Mouse (Mus musculus): ENCODE data around the gene Cand2.

Cand2 gene

GRCm38 (mm10) chr6:115774501-115774921 is at the start of gene Cand2:
TSS of gene Cand2 (plus strand) at chr6:115774538.
- DNase-seq (ENCODE audit: low spot score), result peak; percentile 51

- DNase-seq (ENCODE audit: low spot score), result peak; percentile 41
Measured at GRCm38 (mm10) chr6:115727108-115727507, 47.2 kb upstream of the Cand2 start.

DNA sequence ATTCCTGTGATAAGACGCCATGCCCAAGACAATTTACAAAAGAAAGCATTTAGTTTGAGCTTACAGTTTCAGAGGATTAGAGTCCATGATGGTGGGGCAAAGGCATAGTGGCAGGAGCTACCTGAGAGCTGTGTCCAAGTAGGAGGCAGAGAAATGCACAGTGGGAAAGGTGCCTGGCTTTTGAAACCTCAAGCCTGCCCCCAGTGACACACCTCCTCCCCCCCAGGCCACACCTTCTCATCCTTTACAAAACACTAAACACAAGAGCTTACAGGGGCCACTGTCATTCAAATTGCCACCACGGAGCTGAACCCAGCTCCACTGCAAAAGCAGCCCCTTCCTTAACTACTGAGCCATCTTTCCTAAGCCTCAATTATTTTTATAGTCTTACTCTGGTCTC is 46.8 kb upstream of the Cand2 start:
- no peak for DNase-seq (ENCODE audit: low spot score)

DNA sequence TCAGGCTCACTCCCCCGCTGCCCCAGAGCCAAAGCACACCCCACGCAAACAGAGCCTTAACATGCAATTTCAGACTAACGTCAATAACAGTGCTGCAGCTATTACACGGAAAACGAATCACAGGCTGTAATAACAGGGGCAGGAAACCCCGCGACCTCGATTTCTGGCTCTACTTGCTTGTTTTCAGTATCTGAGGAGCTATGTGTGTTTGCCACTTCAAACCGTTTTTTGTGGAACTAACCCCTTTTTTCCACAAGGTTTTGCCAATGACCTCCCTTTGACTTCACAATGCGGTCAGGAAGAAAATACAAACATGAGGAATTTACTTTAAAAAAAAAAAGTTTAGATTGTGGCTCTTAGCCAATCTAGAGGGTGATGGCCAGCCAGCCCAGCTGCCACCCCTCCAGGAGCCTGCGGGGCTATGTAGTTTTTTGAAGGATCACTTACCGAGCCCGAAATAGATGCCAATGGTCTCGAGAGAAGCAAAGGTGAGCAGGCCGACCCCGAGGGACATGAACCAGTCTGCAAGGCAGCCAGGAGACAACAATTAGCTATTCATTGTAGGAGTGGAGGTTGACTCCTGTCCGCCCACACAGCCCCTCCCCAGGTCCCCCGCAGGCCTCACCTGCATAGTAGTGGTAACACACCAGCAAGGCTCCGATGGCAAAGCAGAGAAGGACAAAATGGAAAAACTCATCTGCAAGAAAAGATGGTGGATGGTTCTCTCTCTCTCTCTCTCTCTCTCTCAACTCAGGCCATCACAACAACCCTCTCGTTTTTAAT is 43.6 kb upstream of the Cand2 start:
- DNase-seq (ENCODE audit: low spot score), result no peak

DNA sequence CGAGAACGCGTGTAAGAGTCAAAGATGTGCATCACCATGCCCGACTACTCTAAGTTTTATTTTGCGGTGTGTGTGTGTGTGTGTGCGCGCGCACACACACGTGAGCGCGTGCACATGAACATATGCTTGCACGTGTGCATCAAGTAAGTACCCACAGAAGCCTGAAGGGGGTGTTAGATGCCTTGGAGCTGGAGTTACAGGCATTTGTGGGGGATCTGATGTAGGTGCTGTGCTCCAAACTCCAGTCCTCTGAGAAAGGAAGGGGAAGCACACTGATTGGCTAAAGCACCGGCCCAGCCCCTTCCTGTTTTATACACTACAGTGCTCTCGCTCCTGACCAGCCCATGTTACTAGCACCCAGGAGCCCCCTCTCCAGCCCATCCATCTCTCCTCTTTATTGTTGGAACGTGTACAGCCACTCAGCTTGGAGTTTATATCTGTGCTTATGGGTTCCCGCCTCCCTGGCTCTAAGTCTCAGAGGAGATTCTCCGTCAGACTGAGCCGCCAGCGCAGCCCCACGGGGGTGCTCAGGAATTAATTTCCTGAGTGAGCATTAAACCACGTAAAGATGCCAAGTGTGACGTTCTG is 41.9 kb upstream of the Cand2 start:
- DNase-seq (ENCODE audit: low spot score), result no peak

GRCm38 (mm10) chr6:115734909-115735308 is 39.4 kb upstream of the Cand2 start:
- DNase-seq (ENCODE audit: low spot score), result peak; percentile 19

DNA sequence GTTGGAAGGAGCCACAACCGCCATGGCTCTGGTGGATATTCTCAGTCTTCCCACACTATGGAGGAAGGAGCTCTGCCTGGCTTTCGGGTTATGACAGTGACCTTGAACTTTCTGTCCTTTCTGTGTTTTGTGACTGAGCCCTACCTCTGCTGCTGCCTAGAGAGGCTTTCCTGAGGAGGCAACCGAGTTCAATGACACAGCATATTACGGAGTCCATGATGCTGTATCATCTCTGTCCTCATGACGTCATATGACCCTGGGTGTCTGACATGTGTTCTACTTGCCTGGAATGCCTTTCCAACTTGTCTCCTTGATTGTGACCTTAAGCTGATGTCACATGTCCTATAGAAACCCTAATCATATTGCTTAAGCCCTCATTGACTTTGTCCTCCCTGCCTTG is 35.3 kb upstream of the Cand2 start:
- DNase-seq (ENCODE audit: low spot score), result no peak

- DNase-seq (ENCODE audit: low spot score), result no peak
Measured at GRCm38 (mm10) chr6:115743569-115743968, 30.8 kb upstream of the Cand2 start.

GRCm38 (mm10) chr6:115746326-115746725 is 28.0 kb upstream of the Cand2 start:
- no peak for DNase-seq (ENCODE audit: low spot score)

DNA sequence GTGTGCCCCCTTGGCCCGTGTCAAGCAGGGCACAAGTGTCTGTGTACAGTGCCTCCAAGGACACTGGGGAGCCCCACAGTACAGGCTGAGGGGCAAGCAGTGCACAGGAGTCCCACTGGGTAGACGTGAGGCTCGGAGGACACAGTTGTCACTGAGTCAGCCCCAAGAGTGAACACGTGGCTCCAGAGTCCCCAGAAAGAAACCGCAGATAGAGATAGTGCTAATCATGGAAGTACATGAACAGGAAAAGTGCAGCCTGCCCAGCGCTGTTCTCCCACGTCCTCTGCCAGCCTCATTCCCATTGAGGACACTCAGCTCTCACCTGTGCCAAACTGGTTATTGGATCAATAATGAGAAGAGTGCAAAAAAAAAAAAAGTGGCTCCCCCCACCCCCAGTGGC is 18.8 kb upstream of the Cand2 start:
- DNase-seq (ENCODE audit: low spot score), result no peak

- DNase-seq (ENCODE audit: low spot score), result peak; percentile 14
Measured at GRCm38 (mm10) chr6:115758981-115759435, 15.3 kb upstream of the Cand2 start.

DNA sequence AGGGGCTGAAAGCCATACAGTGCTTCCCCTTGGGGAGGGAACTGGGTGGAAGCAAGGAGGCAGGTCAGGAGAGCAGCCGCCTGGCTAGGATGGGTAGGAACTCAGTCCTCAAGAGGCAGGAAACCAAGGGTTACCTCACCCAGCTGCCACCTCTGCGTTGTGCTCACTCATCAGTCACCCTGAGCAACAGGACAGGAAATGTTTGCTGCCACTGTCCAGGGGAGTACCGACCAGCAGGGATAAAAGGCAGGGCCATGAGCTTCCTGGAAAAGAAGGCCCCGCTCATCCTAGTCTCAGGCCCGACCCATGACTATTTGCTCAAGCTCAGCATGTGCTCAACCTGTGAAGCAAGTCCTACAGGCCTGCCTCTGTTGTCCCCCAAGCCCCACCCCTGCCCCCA is 14.9 kb upstream of the Cand2 start:
- no peak for DNase-seq (ENCODE audit: low spot score)

- DNase-seq (ENCODE audit: low spot score), result no peak
Measured at GRCm38 (mm10) chr6:115760137-115760536, 14.2 kb upstream of the Cand2 start.

DNA sequence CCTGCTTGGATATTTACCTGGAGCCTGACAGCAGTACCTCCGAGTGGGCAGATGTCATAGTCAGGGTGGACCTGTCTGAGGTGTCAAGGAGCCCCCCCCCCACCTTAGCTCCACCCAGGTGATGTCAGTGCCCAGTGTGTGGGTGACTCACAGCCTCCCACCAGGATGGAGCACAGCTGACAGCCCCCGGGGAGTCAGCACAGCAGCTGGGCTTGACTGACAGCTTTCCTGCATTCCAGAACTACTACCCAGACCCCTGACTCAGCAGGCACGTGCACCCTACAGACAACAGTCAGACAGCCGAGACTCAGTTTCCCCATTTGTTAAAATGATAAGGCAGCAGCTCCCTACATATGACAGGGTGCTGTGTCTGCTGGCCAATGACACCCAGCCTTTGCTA is 13.4 kb upstream of the Cand2 start:
- DNase-seq (ENCODE audit: low spot score), result no peak

- DNase-seq (ENCODE audit: low spot score), result peak; percentile 40
Measured at GRCm38 (mm10) chr6:115761995-115762756, 12.2 kb upstream of the Cand2 start, which contains the start of gene Tmem40. TSS of gene Tmem40 (minus strand) at chr6:115762410.

- peak; percentile 23 for DNase-seq (ENCODE audit: low spot score)
Measured at GRCm38 (mm10) chr6:115764179-115764578, 10.2 kb upstream of the Cand2 start.

- no peak for DNase-seq (ENCODE audit: low spot score)
Measured at GRCm38 (mm10) chr6:115767357-115767756, 7.0 kb upstream of the Cand2 start.

- no peak for DNase-seq (ENCODE audit: low spot score)
Measured at GRCm38 (mm10) chr6:115768207-115768606, 6.1 kb upstream of the Cand2 start.

GRCm38 (mm10) chr6:115770059-115770670 is 4.2 kb upstream of the Cand2 start:
- no peak for DNase-seq (ENCODE audit: low spot score)

GRCm38 (mm10) chr6:115770852-115771251 is 3.5 kb upstream of the Cand2 start:
- DNase-seq (ENCODE audit: low spot score), result no peak

DNA sequence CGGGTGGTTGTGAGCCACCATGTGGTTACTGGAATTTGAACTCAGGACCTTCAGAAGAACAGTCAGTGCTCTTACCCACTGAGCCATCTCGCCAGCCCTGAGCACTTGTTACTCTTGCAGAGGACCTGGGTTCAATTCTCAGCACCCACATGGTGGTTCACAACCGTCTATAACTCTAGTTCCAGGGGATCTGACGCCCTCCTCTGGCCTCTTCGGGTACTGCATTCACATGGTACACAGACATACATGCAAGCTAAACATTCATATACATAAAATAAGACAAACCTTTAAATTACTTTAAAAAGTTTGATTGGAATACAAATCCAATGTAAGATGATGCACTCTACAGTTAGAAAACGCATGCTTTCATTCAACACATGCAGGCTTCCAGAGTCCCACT is 2.1 kb upstream of the Cand2 start:
- DNase-seq (ENCODE audit: low spot score), result no peak

- DNase-seq (ENCODE audit: low spot score), result no peak
Measured at GRCm38 (mm10) chr6:115772604-115773003, 1.7 kb upstream of the Cand2 start.
